In genomic region chr10:67100011-67100661, GRCm38 (mm10) we compare ENCODE assay signal across 12 mouse cellular contexts. TPM values are rescaled to one million over a fixed set of nuclear protein-coding genes. Genes with fewer than 3 reads are reported as not detected.
DNase-seq lines count a peak whose midpoint lies in the region; ATAC-seq and TF ChIP-seq lines count a peak whose summit lies in the region.
"Had no signal": no experiment of that assay in that cellular context is flagged by ENCODE, and none has a peak within 500 bp of the region (broad histone marks: within the 10 kb centered on the region; RNA-seq: fewer than 3 reads in every experiment).

No protein-coding gene starts in this region.

- H3K4me3 ChIP-seq in lung, postnatal 0 days (ENCODE audit: low read depth, low read length), result no peak overlapping the region
- H3K4me3 ChIP-seq in neural tube, embryonic 15.5 days (replicated peaks), result no peak overlapping the region
- H3K4me3 ChIP-seq: limb, embryonic 12.5 days had no signal

- H3K9me3 ChIP-seq in lung, postnatal 0 days (ENCODE audit: low read length), result no peaks in the 10 kb centered on the region
- H3K9me3 ChIP-seq in neural tube, embryonic 15.5 days (replicated peaks), result no peaks in the 10 kb centered on the region
- H3K9me3 ChIP-seq: limb, embryonic 12.5 days had no signal

- no peak overlapping the region for H3K4me2 ChIP-seq in lung, postnatal 0 days (replicated peaks; ENCODE audit: low read depth, low read length)
- peak overlapping the region; percentile 80; the same call in 1 of the 2 replicates for H3K4me2 ChIP-seq in neural tube, embryonic 15.5 days

- no peak for ATAC-seq in lung, postnatal 0 days
- no peak for ATAC-seq in neural tube, embryonic 15.5 days (ENCODE audit: low FRiP score)

- H3K27me3 ChIP-seq in lung, postnatal 0 days (replicated peaks; ENCODE audit: insufficient read depth, low read length), result no peaks in the 10 kb centered on the region
- H3K27me3 ChIP-seq in neural tube, embryonic 15.5 days (replicated peaks), result no peaks in the 10 kb centered on the region

- no peak overlapping the region for H3K9ac ChIP-seq in lung, postnatal 0 days (replicated peaks; ENCODE audit: low read depth)
- H3K9ac ChIP-seq in neural tube, embryonic 15.5 days (replicated peaks), result no peak overlapping the region
- H3K9ac ChIP-seq: limb, embryonic 12.5 days had no signal

- WGBS in lung, postnatal 0 days, result 51% methylated on average over 7 of the region's 7 CpGs
- WGBS in neural tube, embryonic 15.5 days, result 21% methylated on average over 7 of the region's 7 CpGs

- H3K27ac ChIP-seq in lung, postnatal 0 days (ENCODE audit: low read length), result no peak overlapping the region
- H3K27ac ChIP-seq in neural tube, embryonic 15.5 days (replicated peaks), result no peak overlapping the region
- H3K27ac ChIP-seq: limb, embryonic 12.5 days had no signal

- no peak for TF ChIP-seq EP300 in lung, postnatal 0 days (IDR thresholded peaks at IDR 0.05)

- TF ChIP-seq CTCF in lung, postnatal 0 days (IDR thresholded peaks at IDR 0.05), result peak; percentile 10; the same call in 1 of the 2 replicates

- H3K36me3 ChIP-seq in lung, postnatal 0 days (ENCODE audit: insufficient read depth, low read length), result no peaks in the 10 kb centered on the region
- H3K36me3 ChIP-seq in neural tube, embryonic 15.5 days, result no peaks in the 10 kb centered on the region
- H3K36me3 ChIP-seq: limb, embryonic 12.5 days had no signal

- DNase-seq in cerebellum, adult 9-10 months, result peak; percentile 72
- DNase-seq in cerebellum, adult 11-12 months, result no peak
- no peak for DNase-seq in lung, postnatal 0 days (ENCODE audit: low spot score)
- DNase-seq in lung, adult 18-20 months, result no peak
- DNase-seq in kidney, adult 8-10 months, result peak; percentile 44 to 75
- DNase-seq in ovary, postnatal 14 days (ENCODE audit: low spot score), result no peak
- no peak for DNase-seq in right cerebral cortex, postnatal 10 days (ENCODE audit: low spot score in 2 of 2)
- DNase-seq: adrenal gland, postnatal 25 days; B cell, adult 2 months; embryo, embryonic 11 days had no signal

- peaks cover 52% of the 10 kb centered on the region for H3K4me1 ChIP-seq in lung, postnatal 0 days (ENCODE audit: insufficient read depth, low read depth, low read length)
- H3K4me1 ChIP-seq in neural tube, embryonic 15.5 days, result peaks cover 77% of the 10 kb centered on the region

RNA-seq across cellular contexts. Expression of gene Reep3, which starts 3.4 kb away (rescaled TPM):
- 38.4 and 43.8 TPM in 2 replicates for polyA plus RNA-seq in lung, postnatal 0 days (2015; fragmentation: Nextera tagmentation; extraction: Ambion mirVana)
- 34.5 and 35.9 TPM in 2 replicates for polyA plus RNA-seq in neural tube, embryonic 15.5 days (2015; fragmentation: Nextera tagmentation; extraction: Ambion mirVana)

RNA-seq across cellular contexts. Expression of gene Jmjd1c, which starts 4.2 kb away (rescaled TPM):
- polyA plus RNA-seq in lung, postnatal 0 days (2015; fragmentation: Nextera tagmentation; extraction: Ambion mirVana), result 43.8 and 44.6 TPM in 2 replicates
- 43.8 and 50.7 TPM in 2 replicates for polyA plus RNA-seq in neural tube, embryonic 15.5 days (2015; fragmentation: Nextera tagmentation; extraction: Ambion mirVana)

Comparison
In these comparisons a context has a peak if more than half of its experiments do, and no peak if none do; other contexts are left out.
1. DNase-seq: peak in cerebellum, adult 9-10 months (single experiment) and kidney, adult 8-10 months (2 of 2); none in cerebellum, adult 11-12 months (single experiment), lung, postnatal 0 days (single experiment), lung, adult 18-20 months (0 of 2), ovary, postnatal 14 days (single experiment) and right cerebral cortex, postnatal 10 days (0 of 2).